Mouse (Mus musculus): ENCODE measurements around the gene Tle4. TPM values are rescaled to one million over a fixed set of nuclear protein-coding genes. Genes with fewer than 3 reads are reported as not detected.
A peak's percentile ranks its signal among the peaks of the same experiment; 100 is the strongest.
"Not testable (repeated sequence)": the region's sequence is repeated elsewhere in the genome, so short reads cannot be mapped to it uniquely, and the experiment has no call there.

The Tle4 gene
- polyA plus RNA-seq (2011; ENCODE audit: insufficient read depth, insufficient read length, low read depth, missing spikeins), result 44.2 and 45.5 TPM in 2 replicates

- H3K27ac ChIP-seq (ENCODE audit: insufficient read depth, low read length), result peak within 1 kb of the TSS; percentile 71
- no peaks in the 10 kb centered on the region for H3K9me3 ChIP-seq (replicated peaks; ENCODE audit: control insufficient read depth, insufficient read depth, low read length, poor library complexity, severe bottlenecking)
- H3K9ac ChIP-seq (ENCODE audit: low read depth, poor library complexity, severe bottlenecking), result peak within 1 kb of the TSS; percentile 98
- TF ChIP-seq EP300 (IDR thresholded peaks at IDR 0.05; ENCODE audit: insufficient read depth, low read depth, low read length), result 0 out of 2 replicates have a peak, but pooled peaks have one; percentile 16
- peak; percentile 94 for TF ChIP-seq POLR2A (IDR thresholded peaks at IDR 0.05; ENCODE audit: insufficient read depth, low read length)
- no peak for TF ChIP-seq CTCF (IDR thresholded peaks at IDR 0.05; ENCODE audit: low read depth, low read length)
- H3K36me3 ChIP-seq (ENCODE audit: control insufficient read depth, insufficient read depth, low read length, poor library complexity, severe bottlenecking), result peaks cover 23% of the 10 kb centered on the region
- H3K4me3 ChIP-seq (ENCODE audit: low read depth, low read length), result peak within 1 kb of the TSS; percentile 85
- no peaks in the 10 kb centered on the region for H3K27me3 ChIP-seq (ENCODE audit: control insufficient read depth, insufficient read depth, low read length, poor library complexity, severe bottlenecking)
- no peaks in the 10 kb centered on the region for H3K4me1 ChIP-seq (ENCODE audit: control insufficient read depth, insufficient read depth, low read length)
Measured at GRCm38 (mm10) chr19:14597917-14598689, at the start of gene Tle4. Gene Tle4 (minus strand): TSS chr19:14598051.

DNA sequence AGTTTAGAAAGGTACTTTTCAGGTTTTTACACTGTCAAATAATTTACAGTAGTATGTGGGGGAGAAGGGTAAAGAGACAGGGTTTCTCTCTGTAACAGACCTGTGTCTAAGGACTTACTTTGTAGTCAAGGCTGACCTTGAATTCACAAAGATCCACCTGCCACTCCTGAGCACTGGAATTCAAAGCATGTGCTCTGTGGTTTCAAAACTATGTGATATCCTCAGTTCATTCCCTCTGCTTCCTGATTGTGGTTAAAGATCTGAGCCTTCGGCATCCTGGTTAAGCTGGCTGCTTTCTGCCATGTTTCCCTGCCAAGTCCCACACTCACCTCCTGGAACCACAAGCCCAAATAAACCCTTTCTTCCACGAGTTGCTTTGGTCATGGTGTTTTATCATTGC is 47.8 kb upstream of the Tle4 start:
- Histone ChIP-seq H3K27ac (ENCODE audit: insufficient read depth, low read length) (0 out of 2 replicates have a peak overlapping the region, but pooled peaks have one; percentile 8), H3K4me3 (ENCODE audit: low read depth, low read length) (no peak overlapping the region), H3K4me1 (ENCODE audit: control insufficient read depth, insufficient read depth, low read length) (no peaks in the 10 kb centered on the region), H3K36me3 (ENCODE audit: control insufficient read depth, insufficient read depth, low read length, poor library complexity, severe bottlenecking) (no peaks in the 10 kb centered on the region), H3K9me3 (replicated peaks; ENCODE audit: control insufficient read depth, insufficient read depth, low read length, poor library complexity, severe bottlenecking) (no peaks in the 10 kb centered on the region), H3K9ac (ENCODE audit: low read depth, poor library complexity, severe bottlenecking) (no peak overlapping the region), H3K27me3 (ENCODE audit: control insufficient read depth, insufficient read depth, low read length, poor library complexity, severe bottlenecking) (no peaks in the 10 kb centered on the region)
- no peak for TF ChIP-seq EP300 (IDR thresholded peaks at IDR 0.05; ENCODE audit: insufficient read depth, low read depth, low read length)
- no peak for TF ChIP-seq CTCF (IDR thresholded peaks at IDR 0.05; ENCODE audit: low read depth, low read length)
- TF ChIP-seq POLR2A (IDR thresholded peaks at IDR 0.05; ENCODE audit: insufficient read depth, low read length), result no peak

- H3K36me3 ChIP-seq (ENCODE audit: control insufficient read depth, insufficient read depth, low read length, poor library complexity, severe bottlenecking), result no peaks in the 10 kb centered on the region
- no peaks in the 10 kb centered on the region for H3K4me1 ChIP-seq (ENCODE audit: control insufficient read depth, insufficient read depth, low read length)
- H3K4me3 ChIP-seq (ENCODE audit: low read depth, low read length), result no peak overlapping the region
- TF ChIP-seq EP300 (IDR thresholded peaks at IDR 0.05; ENCODE audit: insufficient read depth, low read depth, low read length) (no peak), POLR2A (IDR thresholded peaks at IDR 0.05; ENCODE audit: insufficient read depth, low read length) (no peak), CTCF (IDR thresholded peaks at IDR 0.05; ENCODE audit: low read depth, low read length) (no peak)
- no peaks in the 10 kb centered on the region for H3K27me3 ChIP-seq (ENCODE audit: control insufficient read depth, insufficient read depth, low read length, poor library complexity, severe bottlenecking)
- H3K9me3 ChIP-seq (replicated peaks; ENCODE audit: control insufficient read depth, insufficient read depth, low read length, poor library complexity, severe bottlenecking), result no peaks in the 10 kb centered on the region
- no peak overlapping the region for H3K9ac ChIP-seq (ENCODE audit: low read depth, poor library complexity, severe bottlenecking)
- no peak overlapping the region for H3K27ac ChIP-seq (ENCODE audit: insufficient read depth, low read length)
Measured at GRCm38 (mm10) chr19:14644756-14645155, 46.9 kb upstream of the Tle4 start.

GRCm38 (mm10) chr19:14643091-14643490 is 45.2 kb upstream of the Tle4 start:
- H3K36me3 ChIP-seq (ENCODE audit: control insufficient read depth, insufficient read depth, low read length, poor library complexity, severe bottlenecking); H3K9me3 ChIP-seq (replicated peaks; ENCODE audit: control insufficient read depth, insufficient read depth, low read length, poor library complexity, severe bottlenecking); H3K27ac ChIP-seq (ENCODE audit: insufficient read depth, low read length); H3K9ac ChIP-seq (ENCODE audit: low read depth, poor library complexity, severe bottlenecking); H3K27me3 ChIP-seq (ENCODE audit: control insufficient read depth, insufficient read depth, low read length, poor library complexity, severe bottlenecking); H3K4me1 ChIP-seq (ENCODE audit: control insufficient read depth, insufficient read depth, low read length); H3K4me3 ChIP-seq (ENCODE audit: low read depth, low read length): not testable (repeated sequence)

GRCm38 (mm10) chr19:14642663-14643062 is 44.8 kb upstream of the Tle4 start:
- no peak for TF ChIP-seq CTCF (IDR thresholded peaks at IDR 0.05; ENCODE audit: low read depth, low read length)
- TF ChIP-seq POLR2A (IDR thresholded peaks at IDR 0.05; ENCODE audit: insufficient read depth, low read length), result no peak
- H3K9me3 ChIP-seq (replicated peaks; ENCODE audit: control insufficient read depth, insufficient read depth, low read length, poor library complexity, severe bottlenecking), result no peaks in the 10 kb centered on the region

DNA sequence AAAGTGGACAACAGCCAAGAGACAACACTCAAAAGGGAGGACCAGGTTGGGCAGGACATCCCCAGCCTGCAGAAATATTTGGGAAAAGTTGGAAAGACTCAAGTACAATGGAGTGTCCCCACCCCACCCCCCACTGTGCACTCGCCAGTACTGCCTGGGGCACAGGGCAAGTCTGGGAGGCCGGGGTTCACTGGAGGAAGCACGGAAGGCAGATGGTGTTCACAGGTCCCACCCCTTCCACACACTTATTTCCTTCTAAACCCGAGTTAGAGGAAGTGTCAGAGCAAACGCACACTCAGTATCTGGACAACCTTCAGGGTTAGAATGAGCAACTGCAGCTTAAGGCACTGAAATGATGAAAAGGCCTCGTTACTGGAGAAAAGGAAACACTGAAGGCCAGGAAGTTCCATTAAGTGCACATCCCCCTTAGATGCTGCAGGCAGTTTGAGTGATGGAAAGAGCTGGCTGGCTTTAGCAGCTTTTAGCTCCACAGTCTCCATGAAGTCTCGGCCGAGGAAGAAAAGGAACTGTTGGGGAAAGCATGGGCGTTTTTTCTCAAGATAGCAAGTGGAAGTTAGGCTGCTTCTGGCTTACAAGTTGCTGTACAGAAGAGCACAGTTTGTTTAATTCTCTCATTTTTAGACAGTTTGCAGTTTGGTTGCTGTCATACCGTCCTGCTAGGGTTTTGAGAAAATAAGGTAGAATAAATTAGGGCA is 37.5 kb upstream of the Tle4 start:
- no peak for TF ChIP-seq POLR2A (IDR thresholded peaks at IDR 0.05; ENCODE audit: insufficient read depth, low read length)
- peak; percentile 94 for TF ChIP-seq EP300 (IDR thresholded peaks at IDR 0.05; ENCODE audit: insufficient read depth, low read depth, low read length)
- Histone ChIP-seq H3K4me1 (ENCODE audit: control insufficient read depth, insufficient read depth, low read length) (no peaks in the 10 kb centered on the region), H3K36me3 (ENCODE audit: control insufficient read depth, insufficient read depth, low read length, poor library complexity, severe bottlenecking) (no peaks in the 10 kb centered on the region), H3K27ac (ENCODE audit: insufficient read depth, low read length) (peak overlapping the region; percentile 86), H3K27me3 (ENCODE audit: control insufficient read depth, insufficient read depth, low read length, poor library complexity, severe bottlenecking) (no peaks in the 10 kb centered on the region), H3K9ac (ENCODE audit: low read depth, poor library complexity, severe bottlenecking) (no peak overlapping the region), H3K4me3 (ENCODE audit: low read depth, low read length) (no peak overlapping the region), H3K9me3 (replicated peaks; ENCODE audit: control insufficient read depth, insufficient read depth, low read length, poor library complexity, severe bottlenecking) (peaks cover 12% of the 10 kb centered on the region)

More at GRCm38 (mm10) chr19:14642663-14643062, 44.8 kb upstream of the Tle4 start:
- H3K27ac ChIP-seq (ENCODE audit: insufficient read depth, low read length), result no peak overlapping the region
- H3K27me3 ChIP-seq (ENCODE audit: control insufficient read depth, insufficient read depth, low read length, poor library complexity, severe bottlenecking), result no peaks in the 10 kb centered on the region
- H3K9ac ChIP-seq (ENCODE audit: low read depth, poor library complexity, severe bottlenecking), result no peak overlapping the region
- no peaks in the 10 kb centered on the region for H3K36me3 ChIP-seq (ENCODE audit: control insufficient read depth, insufficient read depth, low read length, poor library complexity, severe bottlenecking)
- H3K4me1 ChIP-seq (ENCODE audit: control insufficient read depth, insufficient read depth, low read length), result no peaks in the 10 kb centered on the region
- H3K4me3 ChIP-seq (ENCODE audit: low read depth, low read length), result no peak overlapping the region

Data from ES-Bruce4 (cell line).